Mouse (Mus musculus) gastrocnemius, postnatal 10 days (tissue): ENCODE results near the gene Actn4. TPM values are rescaled to one million over a fixed set of nuclear protein-coding genes. Genes with fewer than 3 reads are reported as not detected.

Experiments used
- DNase-seq: peaks from one replicate; pipeline ENCODE4 v3.0.0; 2021; ENCODE audit warnings: mixed read lengths
- long read RNA-seq, 2 experiments: library from polyadenylated mRNA; stranded (forward); transcript quantifications; one replicate each; pipeline ENCODE4 v2.0.0; 2021
- total RNA-seq, 2 experiments: library from RNA; stranded (reverse); gene quantifications; 2 replicates each; pipeline ENCODE4 v1.2.3; 2021

Actn4 gene
- 100 to 1,000 TPM in 1 of 2 experiments, 10 to 100 TPM in 1; 90.2 to 120 TPM for total RNA-seq
- long read RNA-seq, experiment 1, transcript Actn4-201 (21 exons, 3,877 nt) = major isoform, 108 of 152 reads
- long read RNA-seq, experiment 1, partial matches to known transcripts = 20 of 152 reads
- long read RNA-seq, experiment 1, other reads (novel, unspliced or antisense) = 22 of 152 reads
- long read RNA-seq, experiment 2, transcript Actn4-201 (21 exons, 3,877 nt) = major isoform, 71 of 105 reads
- long read RNA-seq, experiment 2, partial matches to known transcripts = 13 of 105 reads
- long read RNA-seq, experiment 2, other reads (novel, unspliced or antisense) = 21 of 105 reads

- peak; percentile 98 for DNase-seq
Measured at GRCm38 (mm10) chr7:28961927-28962670, at the start of gene Actn4. Gene Actn4, minus strand, starts transcription at chr7:28962340.

GRCm38 (mm10) chr7:29008714-29009113, 46.6 kb upstream of the Actn4 start:
- no peak for DNase-seq

GRCm38 (mm10) chr7:29008171-29008570, 46.0 kb upstream of the Actn4 start:
- DNase-seq = no peak

GRCm38 (mm10) chr7:29007224-29008101, 45.3 kb upstream of the Actn4 start:
- DNase-seq = no peak

- peak; percentile 71 for DNase-seq
Measured at GRCm38 (mm10) chr7:29000651-29001605, 38.8 kb upstream of the Actn4 start.

GRCm38 (mm10) chr7:28993402-28993801, 31.3 kb upstream of the Actn4 start:
- DNase-seq = no peak

GRCm38 (mm10) chr7:28992997-28993396, 30.9 kb upstream of the Actn4 start:
- DNase-seq = no peak

GRCm38 (mm10) chr7:28991616-28992015, 29.5 kb upstream of the Actn4 start:
- DNase-seq = no peak

- DNase-seq = no peak
Measured at GRCm38 (mm10) chr7:28990766-28991273, 28.7 kb upstream of the Actn4 start.

- no peak for DNase-seq
Measured at GRCm38 (mm10) chr7:28985207-28985606, 23.1 kb upstream of the Actn4 start.

GRCm38 (mm10) chr7:28984452-28984851, 22.3 kb upstream of the Actn4 start:
- DNase-seq = no peak

GRCm38 (mm10) chr7:28983849-28984248, 21.7 kb upstream of the Actn4 start:
- DNase-seq = no peak

GRCm38 (mm10) chr7:28983141-28983564, 21.0 kb upstream of the Actn4 start:
- no peak for DNase-seq

GRCm38 (mm10) chr7:28982274-28983013, 20.3 kb upstream of the Actn4 start:
- no peak for DNase-seq

- peak; percentile 92 for DNase-seq
Measured at GRCm38 (mm10) chr7:28981651-28982273, 19.6 kb upstream of the Actn4 start, which contains the start of the genes Eif3k and Map4k1. Gene Eif3k, minus strand, starts transcription at chr7:28981864. Gene Map4k1, plus strand, starts transcription at chr7:28982050.

- DNase-seq = no peak
Measured at GRCm38 (mm10) chr7:28977556-28977955, 15.4 kb upstream of the Actn4 start.

- DNase-seq = no peak
Measured at GRCm38 (mm10) chr7:28973025-28973424, 10.9 kb upstream of the Actn4 start.

- peak; percentile 86 for DNase-seq
Measured at GRCm38 (mm10) chr7:28972542-28972985, 10.4 kb upstream of the Actn4 start.

- DNase-seq = peak; percentile 43
Measured at GRCm38 (mm10) chr7:28971770-28972269, 9.7 kb upstream of the Actn4 start.
